Mouse (Mus musculus): ENCODE data around the gene St13. TPM values are rescaled to one million over a fixed set of nuclear protein-coding genes. Genes with fewer than 3 reads are reported as not detected.
"Not testable (repeated sequence)": the region's sequence is repeated elsewhere in the genome, so short reads cannot be mapped to it uniquely, and the experiment has no call there.

St13 gene
- total RNA-seq (2022): 100 to 1,000 TPM; 153 to 174 (median 172) TPM

DNA sequence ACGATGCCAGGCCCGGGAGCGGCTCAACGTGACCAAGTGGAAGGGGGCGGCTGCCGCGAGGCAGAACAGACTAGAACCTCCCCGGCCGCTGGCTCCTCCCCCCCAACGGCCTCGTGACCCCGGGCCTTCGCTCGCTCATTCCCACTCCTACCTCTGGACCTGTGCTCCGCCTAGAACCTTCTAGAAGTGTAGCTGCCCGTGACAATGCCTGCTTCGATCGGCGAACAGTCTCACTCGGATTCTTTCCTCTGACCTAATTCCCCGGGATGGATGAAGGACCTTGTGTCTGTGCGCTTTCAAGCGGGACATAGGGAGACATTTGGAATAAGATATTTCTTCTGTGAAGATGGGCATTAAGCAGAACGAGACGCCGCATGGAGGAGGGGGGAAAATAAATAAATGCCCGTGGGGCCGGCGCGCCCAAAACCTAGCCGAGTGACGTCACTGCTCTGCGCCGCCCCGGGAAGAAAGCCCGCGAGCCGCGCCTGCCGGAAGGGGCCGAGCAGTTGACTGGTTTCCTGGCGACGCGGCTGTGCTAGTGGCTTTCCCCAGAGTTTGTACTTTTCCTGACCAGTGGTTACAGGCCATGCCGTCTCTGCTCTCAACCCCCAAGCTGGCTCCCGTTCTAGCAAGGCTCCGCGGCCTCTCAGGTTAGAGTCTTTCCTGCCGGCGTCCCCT is at the start of gene St13, which contains the start of gene Xpnpep3:
Gene St13, minus strand, starts transcription at position 440 of the 678 bp plus-strand sequence.
Gene Xpnpep3, plus strand, starts transcription at position 501 of the 678 bp plus-strand sequence.
- DNase-seq (ENCODE audit: low spot score in 2 of 2): peak; percentile 95 to 99

DNA sequence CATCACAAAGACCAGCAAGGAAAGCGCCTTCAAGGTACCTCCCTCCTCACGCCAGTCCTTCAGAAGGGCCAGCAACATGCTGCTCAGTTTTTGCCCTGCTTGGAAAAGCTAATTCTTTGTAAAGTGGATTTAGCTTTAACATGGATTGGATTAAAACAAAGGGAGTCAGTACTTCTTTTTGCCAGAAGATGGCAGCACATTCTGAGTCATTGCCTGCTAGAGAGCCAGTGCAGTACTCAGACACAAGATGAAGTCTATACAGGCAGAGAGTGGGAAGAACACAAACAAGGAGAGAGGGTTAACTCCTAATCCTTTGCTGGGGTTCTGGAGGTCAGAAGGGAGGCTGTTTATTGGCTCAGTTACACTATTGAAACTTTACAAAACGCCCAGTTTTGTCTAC is 48.6 kb upstream of the St13 start:
- peak in 1 of 2 experiments; percentile 26 for DNase-seq (ENCODE audit: low spot score in 2 of 2)

- no peak for DNase-seq (ENCODE audit: low spot score in 2 of 2)
Measured at GRCm38 (mm10) chr15:81439236-81439635, 39.4 kb upstream of the St13 start.

DNA sequence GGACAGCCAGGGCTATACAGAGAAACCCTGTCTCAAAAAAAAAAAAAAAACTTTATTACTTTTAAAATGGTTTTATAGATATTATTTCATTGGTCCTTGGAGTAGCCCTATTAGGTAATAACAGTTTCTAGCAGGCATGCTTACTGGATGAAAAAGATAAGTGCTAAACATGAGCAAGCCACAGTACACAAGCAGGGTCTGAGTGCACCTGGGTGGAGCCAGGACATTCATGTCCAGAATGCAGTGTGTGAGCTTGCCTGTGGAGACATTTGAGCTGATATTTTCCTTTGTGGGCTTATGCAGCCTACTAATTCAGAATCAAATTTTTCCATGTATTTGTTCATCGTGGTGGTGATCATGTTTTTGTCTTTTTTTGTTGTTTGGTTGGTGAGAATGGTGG is 38.5 kb upstream of the St13 start:
- no peak for DNase-seq (ENCODE audit: low spot score in 2 of 2)

DNA sequence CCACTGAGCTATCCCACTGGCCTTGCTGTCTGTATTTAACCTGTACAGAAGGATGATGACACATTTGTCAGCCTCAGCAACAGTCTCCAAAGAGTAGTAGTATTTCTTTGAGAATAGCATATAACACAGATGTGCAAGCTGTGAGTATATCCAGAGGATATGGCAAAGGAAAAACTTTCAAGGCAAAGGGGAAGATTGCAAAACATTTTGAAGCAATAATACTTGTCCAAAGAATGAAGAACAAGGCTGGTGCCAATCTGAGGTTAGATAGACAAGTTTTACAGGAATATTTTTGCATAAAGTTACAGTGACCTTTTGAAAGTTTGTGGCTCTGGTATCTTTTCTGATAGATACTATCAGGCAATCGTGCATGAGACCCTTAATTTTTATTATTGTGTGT is 31.3 kb upstream of the St13 start:
- no peak for DNase-seq (ENCODE audit: low spot score in 2 of 2)

- DNase-seq (ENCODE audit: low spot score in 2 of 2): no peak
Measured at GRCm38 (mm10) chr15:81427947-81428346, 28.1 kb upstream of the St13 start.

GRCm38 (mm10) chr15:81425311-81425710 is 25.4 kb upstream of the St13 start:
- DNase-seq (ENCODE audit: low spot score in 2 of 2): no peak

DNA sequence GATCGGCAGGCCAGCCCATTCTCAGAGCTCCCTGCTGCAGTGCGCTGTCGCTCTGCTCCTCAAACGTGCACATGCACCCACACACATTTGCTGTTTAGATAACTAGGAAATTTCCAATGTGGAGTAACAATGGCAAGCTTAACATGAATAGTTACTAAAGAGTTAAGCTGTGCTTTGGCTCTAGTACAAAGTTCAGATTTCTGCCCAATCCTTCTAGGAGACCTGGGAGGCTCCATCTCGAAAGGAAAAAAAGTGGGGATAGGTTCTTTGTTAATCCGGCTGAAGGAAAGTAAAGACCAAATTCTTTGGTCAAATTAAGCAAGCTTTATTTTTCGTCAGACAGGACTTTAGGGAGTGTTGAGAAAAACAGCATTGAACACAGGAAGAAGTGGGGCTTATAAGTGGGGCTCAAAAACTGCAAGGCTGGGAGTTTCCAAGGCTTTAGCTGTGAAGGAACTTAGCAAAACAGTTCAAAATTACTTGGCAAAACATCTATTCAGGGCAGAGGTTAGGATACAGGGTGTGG is 22.3 kb upstream of the St13 start:
- no peak for DNase-seq (ENCODE audit: low spot score in 2 of 2)

- no peak for DNase-seq (ENCODE audit: low spot score in 2 of 2)
Measured at GRCm38 (mm10) chr15:81421454-81421853, 21.6 kb upstream of the St13 start.

DNA sequence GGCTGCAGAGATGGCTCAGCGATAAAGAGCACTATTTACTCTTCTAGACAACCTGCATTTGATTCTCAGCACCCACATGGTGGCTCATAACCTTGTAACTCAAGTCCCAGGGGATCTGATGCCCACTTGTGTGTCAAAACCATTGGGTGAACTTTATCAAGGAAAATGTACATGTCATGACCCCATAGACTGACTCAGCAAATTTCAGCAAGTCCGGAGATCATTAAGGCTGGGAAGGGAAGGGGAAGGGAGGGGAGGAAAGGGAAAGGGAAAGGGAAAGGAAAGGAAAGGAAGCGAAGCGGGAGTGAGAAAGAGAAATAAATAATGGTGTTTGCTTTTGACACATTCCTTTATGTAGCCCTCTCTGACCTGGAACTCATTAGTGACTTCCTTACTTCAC is 18.2 kb upstream of the St13 start:
- no peak for DNase-seq (ENCODE audit: low spot score in 2 of 2)

- DNase-seq (ENCODE audit: low spot score in 2 of 2): not testable (repeated sequence)
Measured at GRCm38 (mm10) chr15:81416763-81417310, 17.0 kb upstream of the St13 start.

- DNase-seq (ENCODE audit: low spot score in 2 of 2): no peak
Measured at GRCm38 (mm10) chr15:81408199-81408598, 8.3 kb upstream of the St13 start, which contains the start of gene Dnajb7. Dnajb7 (minus strand) TSS chr15:81408299.

DNA sequence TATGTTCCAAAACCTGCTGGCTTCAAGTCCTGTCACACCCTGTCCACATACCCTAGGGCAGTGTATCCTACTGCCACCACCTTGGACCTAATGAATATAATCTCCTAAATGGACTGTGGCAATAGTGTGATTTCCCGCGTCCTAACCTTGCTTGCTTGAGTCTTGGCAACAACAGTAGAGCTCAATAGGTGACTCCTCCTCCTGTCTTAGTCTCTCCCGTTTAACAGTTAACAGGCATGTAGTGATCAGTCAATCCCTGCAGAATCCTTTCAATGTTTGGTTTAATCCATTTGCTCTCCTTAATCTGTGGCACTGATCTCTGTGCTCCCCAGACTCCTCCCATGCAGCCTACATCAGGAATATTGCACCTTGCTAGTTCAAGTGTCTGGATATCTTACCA is 5.1 kb upstream of the St13 start:
- no peak for DNase-seq (ENCODE audit: low spot score in 2 of 2)

GRCm38 (mm10) chr15:81399297-81399637 is 610 bp downstream of the St13 start:
- no peak for DNase-seq (ENCODE audit: low spot score in 2 of 2)

DNA sequence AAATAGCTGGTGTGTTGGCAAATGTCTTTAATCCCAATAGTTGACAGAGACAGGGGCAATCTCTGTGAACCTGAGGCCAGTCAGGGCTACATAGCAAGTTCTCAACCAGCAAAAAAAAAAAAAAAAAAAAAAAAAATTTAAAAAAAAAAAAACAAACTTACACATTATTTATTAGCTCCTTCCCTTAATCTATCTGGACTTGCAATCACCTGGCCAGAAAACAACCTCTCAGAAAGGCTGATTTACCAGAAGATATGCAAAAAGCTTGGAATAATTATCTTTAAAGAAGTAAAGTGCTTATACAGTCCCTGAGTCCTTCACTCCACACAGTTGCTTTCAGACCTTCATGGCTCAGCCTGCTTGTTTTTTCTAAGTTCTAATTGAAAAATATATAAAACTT is 1.7 kb downstream of the St13 start:
- no peak for DNase-seq (ENCODE audit: low spot score in 2 of 2)

- DNase-seq (ENCODE audit: low spot score in 2 of 2): no peak
Measured at GRCm38 (mm10) chr15:81394211-81394915, 5.5 kb downstream of the St13 start.

GRCm38 (mm10) chr15:81392997-81393396 is 6.9 kb downstream of the St13 start:
- peak in 1 of 2 experiments; percentile 58 for DNase-seq (ENCODE audit: low spot score in 2 of 2)

GRCm38 (mm10) chr15:81386327-81386726 is 13.6 kb downstream of the St13 start:
- no peak for DNase-seq (ENCODE audit: low spot score in 2 of 2)

GRCm38 (mm10) chr15:81378845-81379244 is 21.0 kb downstream of the St13 start:
- no peak for DNase-seq (ENCODE audit: low spot score in 2 of 2)

GRCm38 (mm10) chr15:81374621-81375020 is 25.3 kb downstream of the St13 start:
- DNase-seq (ENCODE audit: low spot score in 2 of 2): no peak

- DNase-seq (ENCODE audit: low spot score in 2 of 2): no peak
Measured at GRCm38 (mm10) chr15:81370356-81370755, 29.5 kb downstream of the St13 start.

- no peak for DNase-seq (ENCODE audit: low spot score in 2 of 2)
Measured at GRCm38 (mm10) chr15:81368601-81369000, 31.3 kb downstream of the St13 start.

All from left cerebral cortex, adult 8-10 months (tissue).